Mouse (Mus musculus): Measurements from ENCODE around the gene Zfp715. TPM values are rescaled to one million over a fixed set of nuclear protein-coding genes. Genes with fewer than 3 reads are reported as not detected.
"Not testable (repeated sequence)": the region's sequence is repeated elsewhere in the genome, so short reads cannot be mapped to it uniquely, and the experiment has no call there.

The Zfp715 gene
- polyA plus RNA-seq (2012; ENCODE audit: insufficient read depth, insufficient read length, missing spikeins), result 29.9 and 33.0 TPM in 2 replicates

GRCm38 (mm10) chr7:43313013-43313428 lies at the start of gene Zfp715:
Zfp715 (minus strand) TSS chr7:43313294.
- TF ChIP-seq CTCF (IDR thresholded peaks at IDR 0.05; ENCODE audit: low read depth, low read length) (no peak), POLR2A (IDR thresholded peaks at IDR 0.05; ENCODE audit: borderline replicate concordance, low read depth, low read length) (no peak)
- Histone ChIP-seq H3K4me1 (ENCODE audit: control insufficient read depth, insufficient read depth, low read length) (peaks cover 29% of the 10 kb centered on the region), H3K27ac (ENCODE audit: insufficient read depth, low read depth, low read length) (peak within 1 kb of the TSS; percentile 93), H3K4me3 (ENCODE audit: insufficient read depth, low read length) (peak within 1 kb of the TSS; percentile 98)

DNA sequence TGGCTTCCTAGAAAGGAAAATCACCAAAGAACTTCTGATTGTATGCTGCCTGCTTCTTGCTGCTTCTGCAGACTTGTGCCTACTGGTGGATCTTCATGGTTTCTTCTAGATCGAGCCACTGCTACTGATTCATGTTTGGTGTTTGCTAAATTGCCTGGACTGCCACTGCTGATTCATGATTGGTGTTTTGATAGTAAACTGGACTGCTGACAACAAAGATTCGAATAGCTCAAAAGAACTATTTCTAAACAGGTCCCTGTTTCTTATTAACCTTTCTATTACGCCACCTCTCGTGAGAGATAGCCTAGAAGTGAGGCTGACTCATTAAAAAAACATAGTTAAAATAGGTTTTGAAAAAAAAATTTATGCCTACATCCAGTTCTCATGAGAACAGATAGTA lies 48.9 kb upstream of the Zfp715 start:
- H3K4me3 ChIP-seq (ENCODE audit: insufficient read depth, low read length), result no peak overlapping the region
- no peak overlapping the region for H3K27ac ChIP-seq (ENCODE audit: insufficient read depth, low read depth, low read length)
- H3K4me1 ChIP-seq (ENCODE audit: control insufficient read depth, insufficient read depth, low read length), result peaks cover 9% of the 10 kb centered on the region
- no peak for TF ChIP-seq POLR2A (IDR thresholded peaks at IDR 0.05; ENCODE audit: borderline replicate concordance, low read depth, low read length)
- TF ChIP-seq CTCF (IDR thresholded peaks at IDR 0.05; ENCODE audit: low read depth, low read length), result no peak

DNA sequence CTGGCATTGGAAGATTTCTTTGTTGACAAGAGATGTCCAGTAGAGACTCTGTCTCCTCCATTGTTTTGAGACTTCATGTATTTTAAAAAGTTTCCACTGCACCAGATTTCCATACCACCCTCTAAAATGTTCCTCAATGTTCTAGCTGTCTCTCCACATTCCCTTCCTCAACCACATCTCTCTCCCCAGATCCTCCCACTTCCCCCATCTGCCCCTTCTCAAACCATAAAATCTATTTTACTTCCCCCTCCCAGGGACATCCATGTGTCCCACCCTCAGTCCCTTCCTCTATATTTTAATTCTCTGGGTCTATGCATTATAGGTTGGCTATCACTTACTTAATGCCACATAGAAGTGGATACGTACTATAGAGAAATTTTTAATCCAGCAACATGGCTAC lies 48.3 kb upstream of the Zfp715 start:
- no peak overlapping the region for H3K4me3 ChIP-seq (ENCODE audit: insufficient read depth, low read length)
- no peak for TF ChIP-seq CTCF (IDR thresholded peaks at IDR 0.05; ENCODE audit: low read depth, low read length)
- TF ChIP-seq POLR2A (IDR thresholded peaks at IDR 0.05; ENCODE audit: borderline replicate concordance, low read depth, low read length), result no peak
- H3K27ac ChIP-seq (ENCODE audit: insufficient read depth, low read depth, low read length), result no peak overlapping the region
- peaks cover 9% of the 10 kb centered on the region for H3K4me1 ChIP-seq (ENCODE audit: control insufficient read depth, insufficient read depth, low read length)

GRCm38 (mm10) chr7:43358556-43358955 lies 45.5 kb upstream of the Zfp715 start:
- H3K4me3 ChIP-seq (ENCODE audit: insufficient read depth, low read length), result no peak overlapping the region
- no peak overlapping the region for H3K27ac ChIP-seq (ENCODE audit: insufficient read depth, low read depth, low read length)
- no peak for TF ChIP-seq POLR2A (IDR thresholded peaks at IDR 0.05; ENCODE audit: borderline replicate concordance, low read depth, low read length)
- TF ChIP-seq CTCF (IDR thresholded peaks at IDR 0.05; ENCODE audit: low read depth, low read length), result no peak
- peaks cover 26% of the 10 kb centered on the region for H3K4me1 ChIP-seq (ENCODE audit: control insufficient read depth, insufficient read depth, low read length)

DNA sequence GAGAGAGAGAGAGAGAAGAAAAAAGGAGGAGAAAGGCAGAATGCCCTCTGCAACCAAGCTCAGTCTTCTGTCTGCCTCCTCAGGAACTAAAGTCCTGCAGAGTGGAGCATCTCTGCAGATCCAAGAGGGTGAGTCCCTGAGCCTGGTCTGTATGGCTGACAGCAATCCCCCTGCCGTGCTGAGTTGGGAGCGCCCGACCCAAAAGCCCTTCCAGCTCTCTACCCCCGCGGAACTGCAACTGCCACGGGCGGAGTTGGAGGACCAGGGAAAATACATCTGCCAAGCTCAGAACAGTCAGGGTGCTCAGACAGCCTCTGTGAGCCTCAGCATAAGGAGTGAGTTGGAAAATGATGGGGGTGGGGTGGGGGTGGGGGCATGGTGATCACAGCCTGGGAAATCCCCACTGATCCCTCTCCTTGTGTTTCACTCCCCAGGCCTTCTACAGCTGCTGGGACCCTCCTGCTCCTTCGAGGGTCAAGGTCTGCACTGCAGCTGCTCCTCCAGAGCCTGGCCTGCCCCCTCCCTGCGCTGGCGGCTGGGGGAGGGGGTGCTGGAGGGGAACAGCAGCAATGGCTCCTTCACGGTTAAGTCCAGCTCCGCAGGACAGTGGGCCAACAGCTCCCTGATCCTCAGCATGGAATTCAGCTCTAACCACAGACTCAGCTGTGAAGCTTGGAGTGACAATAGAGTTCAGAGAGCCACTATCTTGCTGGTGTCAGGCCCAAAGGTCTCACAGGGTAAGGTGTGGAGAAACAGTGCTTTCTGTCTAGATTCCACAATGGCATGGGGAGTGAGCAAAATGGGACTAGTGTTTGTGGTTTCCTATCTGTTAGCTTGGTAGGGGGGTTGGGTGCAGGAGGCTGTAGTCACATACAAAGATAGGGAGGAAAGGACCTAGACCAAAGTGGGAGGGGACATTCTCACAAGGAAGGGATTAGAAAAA lies 42.1 kb upstream of the Zfp715 start:
- Histone ChIP-seq H3K4me3 (ENCODE audit: insufficient read depth, low read length) (no peak overlapping the region), H3K27ac (ENCODE audit: insufficient read depth, low read depth, low read length) (no peak overlapping the region), H3K4me1 (ENCODE audit: control insufficient read depth, insufficient read depth, low read length) (peaks cover 46% of the 10 kb centered on the region)
- TF ChIP-seq POLR2A (IDR thresholded peaks at IDR 0.05; ENCODE audit: borderline replicate concordance, low read depth, low read length), result no peak
- TF ChIP-seq CTCF (IDR thresholded peaks at IDR 0.05; ENCODE audit: low read depth, low read length), result no peak

GRCm38 (mm10) chr7:43353758-43354157 lies 40.7 kb upstream of the Zfp715 start:
- Histone ChIP-seq H3K4me1 (ENCODE audit: control insufficient read depth, insufficient read depth, low read length) (peaks cover 53% of the 10 kb centered on the region), H3K4me3 (ENCODE audit: insufficient read depth, low read length) (no peak overlapping the region), H3K27ac (ENCODE audit: insufficient read depth, low read depth, low read length) (peak overlapping the region; percentile 90)
- no peak for TF ChIP-seq CTCF (IDR thresholded peaks at IDR 0.05; ENCODE audit: low read depth, low read length)
- TF ChIP-seq POLR2A (IDR thresholded peaks at IDR 0.05; ENCODE audit: borderline replicate concordance, low read depth, low read length), result no peak

- peaks cover 53% of the 10 kb centered on the region for H3K4me1 ChIP-seq (ENCODE audit: control insufficient read depth, insufficient read depth, low read length)
- TF ChIP-seq POLR2A (IDR thresholded peaks at IDR 0.05; ENCODE audit: borderline replicate concordance, low read depth, low read length) (no peak), CTCF (IDR thresholded peaks at IDR 0.05; ENCODE audit: low read depth, low read length) (no peak)
- H3K4me3 ChIP-seq (ENCODE audit: insufficient read depth, low read length), result no peak overlapping the region
- H3K27ac ChIP-seq (ENCODE audit: insufficient read depth, low read depth, low read length), result peak overlapping the region; percentile 90
These were observed 40.0 kb upstream of the Zfp715 start for GRCm38 (mm10) chr7:43353118-43353517.

DNA sequence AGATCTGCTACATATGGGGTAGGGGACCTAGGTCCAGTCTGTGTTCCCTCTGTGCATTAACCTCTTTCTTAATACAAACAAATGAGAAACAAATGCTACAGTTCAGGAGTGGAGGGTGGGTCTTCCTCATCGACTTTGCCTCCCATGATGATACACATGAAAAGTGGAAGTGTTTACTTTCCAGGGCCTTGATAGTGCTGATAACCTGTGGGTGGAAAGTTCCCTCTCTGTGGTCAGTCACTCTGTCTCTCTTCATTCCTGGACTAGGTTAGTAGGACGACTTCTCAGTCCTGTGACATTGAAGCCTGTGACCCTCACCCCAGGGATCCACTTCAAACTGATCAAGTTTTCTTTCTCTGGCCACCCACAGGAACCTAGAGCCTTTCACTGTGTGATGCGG lies 38.1 kb upstream of the Zfp715 start, which contains the start of gene Siglecf:
Gene Siglecf, plus strand, starts transcription at position 188 of the 400 bp plus-strand sequence.
- Histone ChIP-seq H3K27ac (ENCODE audit: insufficient read depth, low read depth, low read length) (peak within 1 kb of the TSS; percentile 50; the same call in 1 of the 2 replicates), H3K4me1 (ENCODE audit: control insufficient read depth, insufficient read depth, low read length) (peaks cover 60% of the 10 kb centered on the region), H3K4me3 (ENCODE audit: insufficient read depth, low read length) (no peak within 1 kb of the TSS)
- TF ChIP-seq CTCF (IDR thresholded peaks at IDR 0.05; ENCODE audit: low read depth, low read length), result no peak
- TF ChIP-seq POLR2A (IDR thresholded peaks at IDR 0.05; ENCODE audit: borderline replicate concordance, low read depth, low read length), result no peak

- H3K4me3 ChIP-seq (ENCODE audit: insufficient read depth, low read length), result not testable (repeated sequence)
- peaks cover 56% of the 10 kb centered on the region for H3K4me1 ChIP-seq (ENCODE audit: control insufficient read depth, insufficient read depth, low read length)
- peak overlapping the region; percentile 50; the same call in 1 of the 2 replicates for H3K27ac ChIP-seq (ENCODE audit: insufficient read depth, low read depth, low read length)
These were observed 36.5 kb upstream of the Zfp715 start for GRCm38 (mm10) chr7:43349623-43350022.

GRCm38 (mm10) chr7:43346571-43346970 lies 33.5 kb upstream of the Zfp715 start:
- no peak for TF ChIP-seq POLR2A (IDR thresholded peaks at IDR 0.05; ENCODE audit: borderline replicate concordance, low read depth, low read length)
- TF ChIP-seq CTCF (IDR thresholded peaks at IDR 0.05; ENCODE audit: low read depth, low read length), result no peak
- peaks cover 44% of the 10 kb centered on the region for H3K4me1 ChIP-seq (ENCODE audit: control insufficient read depth, insufficient read depth, low read length)
- H3K27ac ChIP-seq (ENCODE audit: insufficient read depth, low read depth, low read length), result no peak overlapping the region
- H3K4me3 ChIP-seq (ENCODE audit: insufficient read depth, low read length), result no peak overlapping the region

All from bone marrow macrophage, adult 2 months (primary cell).